Mouse (Mus musculus): Measurements from ENCODE around the gene Fli1. TPM values are rescaled to one million over a fixed set of nuclear protein-coding genes. Genes with fewer than 3 reads are reported as not detected.

The Fli1 gene
- polyA plus RNA-seq, 1 experiment from 2014 or later = 20.6 TPM

DNA sequence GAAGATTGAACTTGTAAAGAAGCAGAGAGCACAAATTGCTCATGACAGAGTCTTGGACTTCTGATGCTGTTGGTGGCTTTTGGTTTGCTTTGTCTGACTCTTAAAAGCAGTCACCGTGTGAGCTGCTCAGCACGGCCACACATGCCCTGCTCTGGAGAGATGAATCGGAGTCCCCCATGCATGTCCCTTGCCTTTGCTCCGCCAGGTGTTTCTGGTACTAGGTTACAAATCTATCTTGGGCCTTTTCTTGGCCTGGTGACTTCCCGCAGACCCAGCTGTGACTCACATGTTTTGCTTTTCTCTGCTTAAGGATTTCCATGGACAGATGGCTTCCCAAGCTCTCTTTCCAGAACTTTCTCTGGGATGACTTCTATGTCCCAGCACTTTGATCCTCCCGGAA is 169.0 kb downstream of the Fli1 start:
- 90% methylated on average over 6 of the region's 6 CpGs for WGBS
- no peak overlapping the region for H3K4me2 ChIP-seq (ENCODE audit: low read length)
- no peak overlapping the region for H3K4me3 ChIP-seq (ENCODE audit: control insufficient read depth in 1 of 2, insufficient read depth in 1 of 2, low read depth in 1 of 2, low read length in 2 of 2)
- ATAC-seq (ENCODE audit: insufficient number of reproducible peaks, insufficient read depth, low FRiP score, low read depth) = no peak
- H3K36me3 ChIP-seq (ENCODE audit: control insufficient read depth, insufficient read depth, low read length) = no peaks in the 10 kb centered on the region
- peaks cover 2% of the 10 kb centered on the region in 2 experiments; a peak in 1 of 4 replicates for H3K4me1 ChIP-seq (ENCODE audit: control insufficient read depth in 2 of 2, insufficient read depth in 2 of 2, low read length in 2 of 2)
- no peaks in the 10 kb centered on the region for H3K9me3 ChIP-seq (ENCODE audit: control insufficient read depth, low read length)
- H3K27ac ChIP-seq (replicated peaks in 1 of 2; ENCODE audit: control insufficient read depth in 1 of 2, insufficient read depth in 1 of 2, low read depth in 2 of 2, low read length in 2 of 2) = no peak overlapping the region
- H3K27me3 ChIP-seq (ENCODE audit: control insufficient read depth, insufficient read depth, low read length) = no peaks in the 10 kb centered on the region; the same call in 1 of the 2 replicates
- H3K9ac ChIP-seq (ENCODE audit: low read length) = no peak overlapping the region

Other genes starting within 250 kb of the Fli1 start
- 17.7 and 21.1 TPM in 2 replicates for gene Kcnj5, start 198.5 kb downstream of the Fli1 start, polyA plus RNA-seq (2014; fragmentation: Nextera tagmentation; extraction: Ambion mirVana)
- gene Kcnj1, start 170.4 kb downstream of the Fli1 start, polyA plus RNA-seq (2014; fragmentation: Nextera tagmentation; extraction: Ambion mirVana) = not detected in 2 replicates
- 44.1 and 47.0 TPM in 2 replicates for gene Ets1, start 93.4 kb upstream of the Fli1 start, polyA plus RNA-seq (2014; fragmentation: Nextera tagmentation; extraction: Ambion mirVana)